Mouse (Mus musculus): ENCODE data around the gene Map4k1.

- peak; percentile 69 for TF ChIP-seq CTCF (conservative IDR thresholded peaks at IDR 0.05; ENCODE audit: low read length)
- no peak for TF ChIP-seq POU5F1 (IDR thresholded peaks at IDR 0.05; ENCODE audit: borderline replicate concordance, low read length)
These were observed 59.3 kb downstream of the Map4k1 start for GRCm38 (mm10) chr7:29041194-29041593.

Data from E14TG2a.4 (cell line).